Mouse (Mus musculus) urinary bladder, postnatal 10 days (tissue): Measurements from ENCODE around the gene Tmem230.
A peak's percentile ranks its signal among the peaks of the same experiment; 100 is the strongest.
"Not testable (repeated sequence)": the region's sequence is repeated elsewhere in the genome, so short reads cannot be mapped to it uniquely, and the experiment has no call there.

Experiments used
- DNase-seq: peaks from one replicate; pipeline ENCODE4 v3.0.0; 2022; ENCODE audit warnings: low spot score

Tmem230 gene

GRCm38 (mm10) chr2:132247539-132248313 lies at the start of gene Tmem230:
Tmem230 (minus strand) TSS chr2:132247807.
- DNase-seq, result peak; percentile 83

DNA sequence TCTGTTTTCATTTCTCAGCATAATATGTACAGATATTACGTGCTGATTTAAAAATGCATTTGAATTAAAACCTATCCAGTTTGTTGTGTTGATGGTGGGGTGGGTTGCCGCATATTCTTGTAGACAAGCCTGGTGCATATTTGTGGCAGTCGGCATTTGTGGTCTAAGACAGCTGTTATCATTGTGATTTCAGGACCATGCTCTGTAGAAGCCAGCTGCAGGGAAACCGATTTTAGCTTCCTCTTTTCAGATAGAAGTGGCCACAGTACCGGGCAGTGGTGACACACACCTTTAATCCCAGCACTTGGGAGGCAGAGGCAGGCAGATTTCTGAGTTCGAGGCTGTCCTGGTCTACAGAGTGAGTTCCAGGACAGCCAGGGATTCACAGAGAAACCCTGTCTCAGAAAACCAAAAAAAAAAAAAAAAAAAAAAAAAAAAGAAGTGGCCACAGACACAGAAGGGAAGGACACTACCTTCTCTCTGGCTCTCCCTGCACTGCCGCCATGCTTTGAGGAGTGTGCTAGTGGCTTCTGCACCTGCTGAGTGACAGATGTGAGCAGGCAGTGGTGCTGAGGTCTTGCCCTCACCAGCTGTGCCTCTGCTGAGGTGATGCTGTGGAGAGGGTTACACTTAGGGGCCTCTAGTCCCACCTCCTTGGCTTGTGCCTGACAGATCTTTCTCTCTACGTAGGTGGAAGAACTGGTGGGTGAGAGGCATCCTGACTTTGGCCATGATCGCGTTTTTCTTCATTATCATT lies 46.3 kb upstream of the Tmem230 start:
- no peak for DNase-seq

DNA sequence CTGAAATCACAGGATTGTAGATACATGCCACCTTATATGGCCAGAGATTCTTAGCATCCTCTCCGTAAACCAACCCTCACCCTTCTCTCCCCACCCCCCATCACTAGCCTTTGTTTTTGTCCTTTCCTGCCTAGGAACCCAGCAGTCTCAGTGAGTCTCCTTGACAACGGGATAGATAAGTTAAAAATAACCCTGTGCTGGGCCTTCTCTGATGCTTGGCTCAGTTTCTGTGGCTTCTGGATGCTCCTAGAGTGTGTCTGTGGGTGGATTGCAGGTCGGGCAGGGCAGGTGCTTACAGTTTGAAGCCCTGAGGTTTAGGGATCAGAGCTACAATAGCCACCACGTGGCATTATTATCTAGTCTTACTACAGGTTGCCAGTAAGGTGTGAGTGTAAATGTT lies 44.5 kb upstream of the Tmem230 start:
- no peak for DNase-seq

DNA sequence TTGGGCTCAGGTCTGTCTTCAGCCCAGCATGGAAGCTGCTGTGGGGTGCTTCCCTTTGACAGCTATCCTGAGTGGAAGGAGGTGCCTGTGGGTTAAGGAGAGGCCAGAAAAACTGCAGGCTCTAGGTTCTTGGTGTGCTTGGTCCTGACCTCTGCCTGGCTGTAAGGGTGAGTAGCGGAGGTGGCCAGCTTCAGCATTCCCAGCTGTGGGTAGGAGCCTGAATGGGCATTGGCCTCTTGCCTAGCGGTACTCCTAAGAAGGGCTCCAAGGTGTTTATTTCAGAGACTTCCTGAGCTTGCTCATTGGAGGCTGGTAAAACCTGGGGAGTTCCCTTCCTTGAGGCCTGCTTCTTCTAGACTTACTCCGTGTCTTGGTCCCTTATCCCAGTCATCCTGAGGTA lies 43.7 kb upstream of the Tmem230 start:
- no peak for DNase-seq

GRCm38 (mm10) chr2:132290808-132291207 lies 43.2 kb upstream of the Tmem230 start:
- DNase-seq, result no peak

GRCm38 (mm10) chr2:132289213-132289612 lies 41.6 kb upstream of the Tmem230 start:
- DNase-seq, result not testable (repeated sequence)

GRCm38 (mm10) chr2:132286376-132287076 lies 38.9 kb upstream of the Tmem230 start:
- DNase-seq, result no peak

- not testable (repeated sequence) for DNase-seq
Observed at GRCm38 (mm10) chr2:132285722-132286121, 38.1 kb upstream of the Tmem230 start.

GRCm38 (mm10) chr2:132284492-132285139 lies 37.0 kb upstream of the Tmem230 start:
- no peak for DNase-seq

- no peak for DNase-seq
Observed at GRCm38 (mm10) chr2:132283236-132284070, 35.8 kb upstream of the Tmem230 start.

GRCm38 (mm10) chr2:132282453-132283174 lies 35.0 kb upstream of the Tmem230 start:
- DNase-seq, result no peak

DNA sequence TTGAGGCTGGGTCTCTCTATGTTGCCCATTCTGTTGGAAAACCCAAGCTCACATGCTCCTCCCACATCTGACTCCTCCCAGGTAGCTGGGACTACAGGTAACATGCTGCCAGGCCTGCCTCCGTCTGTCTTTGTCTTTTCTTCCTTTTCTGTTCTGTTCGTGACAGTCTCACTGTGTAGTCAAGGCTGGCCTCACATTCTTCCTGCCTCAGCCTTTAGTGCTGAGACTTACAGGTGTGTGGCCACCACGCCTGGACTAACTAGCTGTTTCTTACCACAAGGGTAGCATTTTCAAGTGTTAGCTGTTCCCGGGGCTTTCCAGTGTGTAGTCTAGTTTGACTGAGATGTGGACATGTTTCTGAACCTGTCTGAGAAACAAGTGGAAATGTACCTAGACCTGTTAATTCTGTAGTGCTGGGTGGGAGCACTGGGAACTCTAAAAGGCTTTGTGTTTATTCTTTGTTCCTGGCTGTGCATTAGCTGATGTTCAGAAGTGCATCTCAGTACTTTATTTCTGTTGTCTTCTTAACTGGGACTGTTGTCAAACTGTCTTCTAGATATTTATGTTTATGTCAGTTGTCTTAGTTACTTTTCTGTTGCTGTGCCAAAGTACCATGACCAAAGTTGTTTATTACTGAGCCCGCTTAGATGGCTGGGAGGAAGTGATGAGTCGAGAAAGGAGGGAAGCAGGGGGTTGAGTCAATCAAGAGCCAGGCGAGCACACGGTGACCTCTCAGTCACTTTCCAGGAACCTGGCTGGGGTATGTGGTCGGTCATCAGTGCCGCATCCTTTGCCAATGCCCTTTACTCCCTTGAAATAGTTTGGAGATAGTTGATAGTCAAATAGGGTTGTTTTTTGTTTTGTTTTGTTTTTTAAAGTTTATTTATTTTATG lies 34.2 kb upstream of the Tmem230 start:
- no peak for DNase-seq

- DNase-seq, result no peak
Observed at GRCm38 (mm10) chr2:132280518-132281120, 33.0 kb upstream of the Tmem230 start.

DNA sequence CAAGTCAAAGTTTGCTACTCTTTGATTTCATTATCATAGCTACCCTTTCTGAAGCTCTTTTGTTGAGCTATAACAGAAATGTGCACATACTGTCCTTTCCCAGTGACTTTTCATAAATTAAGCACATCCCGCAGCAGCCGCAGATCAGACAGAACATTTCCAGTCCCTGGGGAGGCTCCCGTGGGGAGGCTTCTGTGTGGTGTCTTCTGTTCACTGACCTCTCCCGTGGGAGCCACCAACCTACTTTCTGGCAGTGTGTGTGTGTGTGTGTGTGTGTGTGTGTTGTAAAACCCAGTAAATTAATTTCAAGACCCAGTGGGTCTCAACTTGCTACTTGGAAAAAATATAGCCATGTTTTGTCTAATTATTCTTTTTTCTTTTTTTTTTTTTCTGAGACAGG lies 32.4 kb upstream of the Tmem230 start:
- no peak for DNase-seq

GRCm38 (mm10) chr2:132279336-132279882 lies 31.8 kb upstream of the Tmem230 start:
- DNase-seq, result no peak

GRCm38 (mm10) chr2:132278273-132278853 lies 30.8 kb upstream of the Tmem230 start:
- no peak for DNase-seq

GRCm38 (mm10) chr2:132276249-132276648 lies 28.6 kb upstream of the Tmem230 start:
- no peak for DNase-seq

DNA sequence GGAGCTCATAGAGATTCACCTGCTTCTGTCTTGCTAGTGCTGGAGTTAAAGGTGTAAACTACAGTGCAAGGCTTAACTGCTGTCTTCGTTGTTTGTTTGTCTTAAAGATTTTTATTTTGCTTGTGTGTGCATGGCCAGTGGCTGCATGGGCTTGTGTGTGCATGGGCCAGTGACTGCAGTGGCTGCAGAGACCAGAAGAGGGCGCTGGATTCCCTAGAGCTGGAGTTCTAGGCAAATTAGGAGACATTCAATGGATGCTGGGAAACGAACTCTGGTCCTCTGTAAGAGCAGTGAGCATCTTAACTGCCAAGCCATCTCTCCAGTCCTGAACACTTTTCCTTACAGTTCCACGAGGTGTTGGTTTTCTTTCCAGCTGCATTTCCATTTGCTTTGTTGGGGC lies 27.9 kb upstream of the Tmem230 start:
- no peak for DNase-seq
